Mouse (Mus musculus) brain, embryonic 14.5 days (tissue): ENCODE results near the gene Furin.

ENCODE experiments used
- CTCF ChIP-seq: fragments of 200-500 bp; IDR thresholded peaks from 2 replicates; pipeline ENCODE4 v1.5.1; 2012; ENCODE audit warnings: inconsistent platforms, mild to moderate bottlenecking, moderate library complexity, borderline replicate concordance; ENCODE audit not compliant: insufficient read depth, insufficient read length; ENCODE audit errors: extremely low read depth
- POLR2A ChIP-seq: fragments of 200-500 bp; IDR thresholded peaks from 2 replicates; pipeline ENCODE4 v1.6.1; 2012; ENCODE audit warnings: mild to moderate bottlenecking, inconsistent platforms, borderline replicate concordance; ENCODE audit not compliant: poor library complexity, insufficient read depth, insufficient read length, severe bottlenecking; ENCODE audit errors: extremely low read depth

- TF ChIP-seq CTCF (peak; percentile 83), POLR2A (peak; percentile 30; the same call in 1 of the 2 replicates)
These were observed 65.2 kb downstream of the Furin start for GRCm38 (mm10) chr7:80339793-80340628.
